Mouse (Mus musculus) liver, embryonic 11.5 days (tissue): ENCODE results near the gene Pah. TPM values are rescaled to one million over a fixed set of nuclear protein-coding genes. Genes with fewer than 3 reads are reported as not detected.
A peak's percentile ranks its signal among the peaks of the same experiment; 100 is the strongest.

Source experiments
- ATAC-seq: fragments of 200-750 bp; cut with Nextera tagmentation; replicated peaks from 2 replicates; pipeline ENCODE4 v1.8.0; 2017; ENCODE audit warnings: moderate number of reproducible peaks, mild to moderate bottlenecking, moderate TSS enrichment, moderate library complexity; ENCODE audit not compliant: low FRiP score
- DNase-seq: peaks from one replicate; pipeline ENCODE4 v3.0.0-alpha.2; 2017; ENCODE audit warnings: low spot score
- H3K27ac ChIP-seq: fragments of 300-500 bp; sonication (generic); 2 replicates; pipeline ENCODE4 v1.5.1; 2014; ENCODE audit warnings: mild to moderate bottlenecking, low read depth, low read length, control low read depth
- H3K27me3 ChIP-seq: fragments of 300-500 bp; sonication (generic); replicated peaks from 2 replicates; pipeline ENCODE4 v1.6.1; 2014; ENCODE audit warnings: low read length, mixed read lengths; ENCODE audit not compliant: control insufficient read depth, insufficient read depth
- H3K36me3 ChIP-seq: fragments of 300-500 bp; sonication (generic); 2 replicates; pipeline ENCODE4 v1.6.1; 2014; ENCODE audit warnings: mild to moderate bottlenecking, low read length, moderate library complexity, mixed read lengths; ENCODE audit not compliant: control insufficient read depth, insufficient read depth
- H3K4me1 ChIP-seq: fragments of 300-500 bp; sonication (generic); replicated peaks from 2 replicates; pipeline ENCODE4 v1.6.1; 2014; ENCODE audit warnings: low read length, mixed read lengths; ENCODE audit not compliant: control insufficient read depth, insufficient read depth
- H3K4me2 ChIP-seq: fragments of 300-500 bp; sonication (generic); 2 replicates; pipeline ENCODE4 v1.6.1; 2014; ENCODE audit warnings: mild to moderate bottlenecking, control low read depth, moderate library complexity
- H3K4me3 ChIP-seq: fragments of 300-500 bp; sonication (generic); 2 replicates; pipeline ENCODE4 v1.5.1; 2014; ENCODE audit warnings: low read depth, low read length, control low read depth
- H3K9ac ChIP-seq: fragments of 300-500 bp; sonication (generic); 2 replicates; pipeline ENCODE4 v1.6.1; 2014; ENCODE audit warnings: low read depth, low read length, control low read depth
- H3K9me3 ChIP-seq: fragments of 300-500 bp; sonication (generic); 2 replicates; pipeline ENCODE4 v1.6.1; 2016; ENCODE audit warnings: low read length, inconsistent platforms, mixed read lengths; ENCODE audit not compliant: control insufficient read depth
- WGBS: fragments of 180-500 bp; shearing (Covaris S2); extraction: QIAGEN DNeasy Blood & Tissue Kit; methylation state at CpG from one replicate; pipeline ENCODE4 v1.1.7; 2014; 5-methylcytosine and 5-hydroxymethylcytosine counted together
- polyA plus RNA-seq: library from polyadenylated mRNA; unstranded; fragments of >200 nt; fragmentation: Nextera tagmentation; extraction: Ambion mirVana; gene quantifications from 2 replicates; pipeline ENCODE4 v1.2.1, GENCODE M21; 2014

Gene Pah
- polyA plus RNA-seq, 1 experiment from 2014 or later, result 4.6 TPM

DNA sequence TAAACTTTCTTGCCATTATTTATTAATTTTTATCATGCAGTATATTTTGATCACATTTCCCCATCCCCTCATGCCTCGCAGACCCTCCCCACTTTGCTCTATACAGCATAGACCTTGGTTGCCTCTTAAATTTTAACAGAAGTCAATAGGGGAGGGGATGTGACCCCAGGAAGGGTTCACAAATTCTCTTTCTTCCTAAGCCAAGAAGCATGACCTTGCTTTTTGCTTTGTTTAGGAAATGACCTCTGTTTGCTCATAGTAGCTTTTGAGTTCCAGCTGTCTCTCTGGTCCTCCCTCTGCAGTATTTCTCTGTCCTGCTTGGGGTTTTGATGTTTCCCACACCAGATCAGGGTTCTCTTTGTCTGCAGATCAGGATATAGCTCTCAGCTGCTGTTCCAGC lies 12.6 kb downstream of the Pah start:
- H3K4me2 ChIP-seq, result no peak overlapping the region
- H3K27ac ChIP-seq, result no peak overlapping the region
- H3K9me3 ChIP-seq, result no peaks in the 10 kb centered on the region
- H3K4me1 ChIP-seq, result no peaks in the 10 kb centered on the region
- H3K27me3 ChIP-seq, result no peaks in the 10 kb centered on the region
- no peaks in the 10 kb centered on the region for H3K36me3 ChIP-seq
- WGBS, result 65% methylated on average over 1 of the region's 1 CpGs
- DNase-seq (no peak), ATAC-seq (no peak; the same call in 1 of the 2 replicates)
- H3K9ac ChIP-seq, result no peak overlapping the region
- no peak overlapping the region for H3K4me3 ChIP-seq

DNA sequence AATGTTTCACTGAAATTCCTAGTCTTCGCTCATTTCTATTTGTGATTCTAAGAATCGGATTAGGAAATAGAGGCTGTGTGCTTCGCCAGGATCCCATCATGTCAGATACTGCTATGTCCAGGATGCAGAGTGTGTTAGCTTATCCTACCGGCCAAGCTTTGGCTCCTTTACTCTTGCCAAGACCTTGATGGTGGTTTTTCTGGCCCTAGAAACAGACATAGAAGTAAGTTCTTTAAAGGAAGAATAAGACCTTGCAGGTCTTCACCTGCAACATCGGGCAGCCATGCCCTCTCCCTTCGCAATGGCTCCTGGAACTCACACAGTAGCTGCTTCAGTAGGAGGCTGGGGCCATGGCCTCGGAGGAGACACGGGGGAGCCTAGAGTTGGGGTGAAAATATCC lies 24.2 kb downstream of the Pah start:
- 86% methylated on average over 8 of the region's 8 CpGs for WGBS
- Histone ChIP-seq H3K4me2 (no peak overlapping the region), H3K27ac (0 out of 2 replicates have a peak overlapping the region, but pooled peaks have one; percentile 23), H3K9ac (no peak overlapping the region), H3K4me1 (no peaks in the 10 kb centered on the region), H3K9me3 (no peaks in the 10 kb centered on the region), H3K27me3 (no peaks in the 10 kb centered on the region), H3K36me3 (no peaks in the 10 kb centered on the region), H3K4me3 (no peak overlapping the region)
- no peak; the same call in 1 of the 2 replicates for ATAC-seq
- no peak for DNase-seq

DNA sequence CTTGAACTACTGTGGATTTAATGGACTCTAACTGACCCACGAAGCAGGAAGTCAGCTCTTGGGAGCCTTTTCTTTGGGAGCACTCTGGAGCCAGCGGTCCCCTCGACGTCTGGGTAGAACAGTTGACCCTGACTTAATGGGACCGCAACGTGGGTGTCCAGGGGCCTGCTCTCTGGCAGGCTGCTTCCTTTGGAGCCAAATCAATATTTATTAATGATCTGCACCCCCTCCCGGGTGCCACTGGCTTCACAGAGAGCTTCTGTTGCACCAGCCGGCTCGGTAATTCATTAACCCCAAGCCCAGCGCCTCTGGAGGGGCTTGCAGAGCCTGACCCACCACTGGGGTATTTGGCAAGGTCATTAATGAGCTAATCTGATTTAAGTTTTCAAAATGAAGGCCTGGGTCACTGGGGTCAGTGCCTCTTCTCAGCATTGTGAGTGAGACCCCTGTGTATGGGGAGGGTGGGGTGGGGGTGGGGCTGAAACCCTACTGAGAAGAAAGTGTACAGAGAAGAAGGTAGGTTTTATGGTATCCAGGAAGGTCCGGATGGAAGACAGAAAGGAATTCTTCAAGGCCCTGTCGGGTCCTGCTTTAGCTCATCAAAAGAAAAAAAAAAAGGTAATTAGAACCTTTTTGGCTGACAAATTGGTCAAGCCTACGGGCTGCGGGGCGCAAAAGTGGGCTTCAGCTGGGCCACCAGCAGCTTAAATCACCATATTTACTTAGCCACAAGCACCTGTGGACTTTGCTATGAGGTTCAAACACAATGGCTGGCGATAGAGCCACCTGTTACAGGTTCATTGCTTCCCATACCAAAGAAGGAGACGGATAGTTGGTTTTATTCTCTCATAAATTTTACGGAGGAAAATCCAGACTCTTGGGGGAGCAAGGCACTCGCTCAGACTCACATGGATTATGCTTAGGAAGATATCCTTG lies 25.0 kb downstream of the Pah start:
- 0 out of 2 replicates have a peak overlapping the region, but pooled peaks have one; percentile 30 for H3K9ac ChIP-seq
- peak overlapping the region; percentile 73 for H3K27ac ChIP-seq
- ATAC-seq, result peak; percentile 74
- H3K27me3 ChIP-seq, result no peaks in the 10 kb centered on the region
- peak overlapping the region; percentile 37 for H3K4me2 ChIP-seq
- no peaks in the 10 kb centered on the region for H3K36me3 ChIP-seq
- no peaks in the 10 kb centered on the region for H3K9me3 ChIP-seq
- peak; percentile 46 for DNase-seq
- H3K4me3 ChIP-seq, result 0 out of 2 replicates have a peak overlapping the region, but pooled peaks have one; percentile 5
- H3K4me1 ChIP-seq, result no peaks in the 10 kb centered on the region
- 60% methylated on average over 19 of the region's 19 CpGs for WGBS

DNA sequence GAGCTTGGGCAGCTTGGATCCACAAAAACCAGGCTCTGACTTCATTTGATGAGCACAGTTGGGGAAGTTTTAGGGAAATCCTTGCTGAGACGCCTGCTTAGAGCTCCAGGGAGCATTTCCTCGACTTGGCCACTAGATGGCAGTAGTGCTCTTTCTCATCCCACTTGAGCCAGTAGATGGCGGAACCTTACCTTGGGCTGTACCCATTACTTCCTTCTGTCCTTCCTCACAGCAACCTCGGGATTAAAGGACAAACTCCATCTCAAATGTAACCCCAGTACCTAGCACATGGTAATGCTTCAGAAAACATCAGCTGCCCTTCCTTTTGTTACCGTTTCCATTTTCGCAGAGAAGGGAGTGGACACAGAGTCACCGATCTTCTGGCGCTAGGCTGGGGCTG lies 31.1 kb downstream of the Pah start:
- ATAC-seq (0 out of 2 replicates have a peak, but pooled peaks have one; percentile 37), DNase-seq (no peak)
- Histone ChIP-seq H3K9me3 (no peaks in the 10 kb centered on the region), H3K4me1 (no peaks in the 10 kb centered on the region), H3K27ac (no peak overlapping the region), H3K36me3 (no peaks in the 10 kb centered on the region), H3K4me2 (no peak overlapping the region), H3K4me3 (no peak overlapping the region), H3K9ac (no peak overlapping the region), H3K27me3 (no peaks in the 10 kb centered on the region)
- 31% methylated on average over 8 of the region's 8 CpGs for WGBS

DNA sequence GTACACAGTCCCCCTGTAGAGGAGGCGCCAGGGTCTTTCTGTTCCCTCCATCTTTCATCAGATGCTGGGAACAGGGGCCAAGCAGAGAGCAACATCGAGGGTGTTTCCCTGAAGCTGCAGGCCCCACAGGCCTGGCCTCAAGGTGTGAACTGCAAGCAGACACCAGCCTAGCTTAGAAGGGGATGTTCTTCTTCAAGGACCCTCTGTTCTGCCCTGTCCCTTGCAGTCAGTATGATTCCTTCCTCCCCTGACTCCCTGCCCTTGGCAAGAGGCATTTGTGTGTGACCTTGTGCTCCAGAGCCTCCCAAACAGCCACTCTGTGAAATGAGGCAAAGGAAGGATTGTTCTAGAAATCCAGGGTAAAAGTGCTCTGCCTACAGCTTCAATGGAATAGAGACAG lies 34.8 kb downstream of the Pah start:
- WGBS, result 52% methylated on average over 2 of the region's 2 CpGs

DNA sequence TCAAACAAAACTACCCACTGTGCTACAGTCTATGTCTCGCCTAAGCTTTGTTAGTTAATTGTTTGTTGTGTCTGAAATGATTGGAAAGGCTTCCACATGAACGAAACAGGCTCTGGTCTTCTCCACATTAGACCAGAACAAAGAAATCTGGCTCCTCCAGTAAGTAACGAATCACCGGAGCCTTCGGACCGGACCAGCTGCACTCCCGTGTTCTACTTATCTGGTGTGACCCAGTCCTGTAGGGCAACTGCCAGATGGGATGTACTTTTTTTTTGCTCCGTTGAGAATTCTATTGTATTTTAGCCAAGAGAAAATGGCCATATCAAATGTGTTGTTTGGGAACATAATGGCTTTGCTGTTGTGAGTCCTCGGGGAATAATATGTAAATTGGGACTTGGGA lies 42.2 kb downstream of the Pah start:
- Histone ChIP-seq H3K36me3 (no peaks in the 10 kb centered on the region), H3K4me1 (no peaks in the 10 kb centered on the region), H3K27ac (no peak overlapping the region), H3K4me2 (no peak overlapping the region), H3K9me3 (no peaks in the 10 kb centered on the region), H3K9ac (no peak overlapping the region), H3K4me3 (no peak overlapping the region), H3K27me3 (no peaks in the 10 kb centered on the region)
- DNase-seq (no peak), ATAC-seq (no peak)
- WGBS, result 81% methylated on average over 9 of the region's 9 CpGs

More for the DNA sequence above, 34.8 kb downstream of the Pah start:
- no peaks in the 10 kb centered on the region for H3K4me1 ChIP-seq
- no peak overlapping the region for H3K9ac ChIP-seq
- H3K36me3 ChIP-seq, result no peaks in the 10 kb centered on the region
- no peaks in the 10 kb centered on the region for H3K9me3 ChIP-seq
- ATAC-seq (no peak), DNase-seq (no peak)
- H3K27ac ChIP-seq, result no peak overlapping the region
- H3K4me2 ChIP-seq, result no peak overlapping the region
- no peak overlapping the region for H3K4me3 ChIP-seq
- no peaks in the 10 kb centered on the region for H3K27me3 ChIP-seq

DNA sequence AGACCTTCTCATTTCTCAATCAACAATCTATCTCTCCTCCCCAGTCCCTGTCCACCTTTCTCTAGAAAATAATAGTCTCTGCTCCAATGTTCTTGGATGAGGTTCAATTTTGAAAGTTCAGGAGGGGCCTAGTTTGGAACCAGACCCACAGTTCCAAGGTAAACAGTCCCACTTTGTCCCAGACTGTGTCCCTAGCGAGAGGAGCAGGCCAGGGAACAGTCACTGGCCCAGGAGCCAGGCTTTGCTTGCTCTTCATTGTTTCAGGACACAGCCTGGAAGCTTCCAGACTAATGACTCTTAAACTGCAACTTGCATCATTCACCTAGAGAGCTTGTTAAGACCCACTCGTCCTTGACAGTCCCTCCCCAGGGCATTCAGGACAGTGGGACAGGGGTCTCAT lies 44.1 kb downstream of the Pah start:
- Histone ChIP-seq H3K4me2 (no peak overlapping the region), H3K36me3 (no peaks in the 10 kb centered on the region), H3K27me3 (no peaks in the 10 kb centered on the region), H3K4me3 (no peak overlapping the region), H3K4me1 (no peaks in the 10 kb centered on the region), H3K27ac (no peak overlapping the region), H3K9ac (no peak overlapping the region), H3K9me3 (no peaks in the 10 kb centered on the region)
- 60% methylated on average over 2 of the region's 2 CpGs for WGBS
- ATAC-seq (no peak), DNase-seq (no peak)

DNA sequence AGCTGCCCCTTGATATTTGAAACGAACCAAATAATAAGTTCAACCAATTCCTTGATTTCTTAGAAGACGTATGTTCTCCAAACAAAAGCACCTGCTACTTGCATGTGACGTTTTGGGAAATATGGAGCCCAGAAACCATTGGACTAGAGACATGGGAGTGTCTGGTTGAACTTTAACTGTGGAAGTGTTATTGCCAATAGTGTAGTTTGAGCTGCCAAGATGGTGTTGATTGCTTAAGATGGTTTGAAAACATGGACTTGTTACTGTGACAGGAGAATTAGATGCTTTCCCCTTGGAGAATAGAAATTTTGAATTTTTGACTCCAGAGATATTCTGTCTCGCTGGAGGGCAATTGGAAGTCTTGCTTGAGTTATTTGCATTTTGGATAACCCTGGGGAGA lies 50.9 kb downstream of the Pah start:
- no peak for DNase-seq
- no peak overlapping the region for H3K4me2 ChIP-seq
- H3K9ac ChIP-seq, result no peak overlapping the region
- no peaks in the 10 kb centered on the region for H3K36me3 ChIP-seq
- no peak overlapping the region for H3K27ac ChIP-seq
- no peak for ATAC-seq
- 69% methylated on average over 4 of the region's 4 CpGs for WGBS
- H3K4me3 ChIP-seq, result no peak overlapping the region
- H3K9me3 ChIP-seq, result no peaks in the 10 kb centered on the region
- H3K27me3 ChIP-seq, result no peaks in the 10 kb centered on the region
- H3K4me1 ChIP-seq, result no peaks in the 10 kb centered on the region

DNA sequence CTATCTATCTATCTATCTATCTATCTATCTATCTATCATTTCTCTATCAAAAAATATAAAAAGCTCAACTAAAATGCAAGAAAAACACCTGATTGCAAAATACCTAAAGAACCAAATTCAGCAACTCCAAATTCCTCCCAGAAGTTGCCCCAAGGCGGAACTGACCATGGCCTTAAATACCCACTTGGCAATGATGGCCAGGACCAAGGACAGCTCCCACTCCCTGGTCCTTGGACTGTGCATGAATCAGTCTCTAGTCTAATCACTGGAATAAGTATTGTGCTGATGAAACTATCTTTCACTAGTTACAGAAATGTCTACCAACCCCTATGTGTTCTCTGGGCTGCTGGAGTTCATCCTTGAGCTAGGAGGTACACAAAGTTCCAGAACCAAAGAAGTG lies 65.1 kb downstream of the Pah start:
- H3K4me3 ChIP-seq, result no peak overlapping the region
- no peak overlapping the region for H3K4me2 ChIP-seq
- H3K36me3 ChIP-seq, result no peaks in the 10 kb centered on the region
- no peaks in the 10 kb centered on the region for H3K9me3 ChIP-seq
- no peak for ATAC-seq
- no peaks in the 10 kb centered on the region for H3K4me1 ChIP-seq
- no peaks in the 10 kb centered on the region for H3K27me3 ChIP-seq
- WGBS, result 79% methylated on average over 1 of the region's 1 CpGs
- H3K27ac ChIP-seq, result no peak overlapping the region
- DNase-seq, result no peak
- H3K9ac ChIP-seq, result no peak overlapping the region
